Mouse (Mus musculus) 3134 (cell line): ENCODE measurements around the gene Dop1b.
"Not testable (repeated sequence)": the region's sequence is repeated elsewhere in the genome, so short reads cannot be mapped to it uniquely, and the experiment has no call there.

ENCODE experiments used
- DNase-seq: peaks from one replicate; pipeline ENCODE4 v3.0.0-alpha.2; 2011; ENCODE audit warnings: low spot score; ENCODE audit not compliant: insufficient read length; ENCODE audit errors: extremely low read depth

Gene Dop1b

GRCm38 (mm10) chr16:93711411-93712188 lies at the start of gene Dop1b:
TSS of gene Dop1b (plus strand) at chr16:93711904.
- DNase-seq, result peak; percentile 99

- no peak for DNase-seq
Measured at GRCm38 (mm10) chr16:93667976-93668375, 43.7 kb upstream of the Dop1b start.

GRCm38 (mm10) chr16:93669521-93669920 lies 42.2 kb upstream of the Dop1b start:
- no peak for DNase-seq

GRCm38 (mm10) chr16:93670466-93670865 lies 41.2 kb upstream of the Dop1b start:
- not testable (repeated sequence) for DNase-seq

GRCm38 (mm10) chr16:93671064-93671463 lies 40.6 kb upstream of the Dop1b start:
- DNase-seq, result no peak

GRCm38 (mm10) chr16:93676376-93676775 lies 35.3 kb upstream of the Dop1b start:
- DNase-seq, result no peak

GRCm38 (mm10) chr16:93678206-93678605 lies 33.5 kb upstream of the Dop1b start:
- no peak for DNase-seq

- DNase-seq, result no peak
Measured at GRCm38 (mm10) chr16:93679165-93679564, 32.5 kb upstream of the Dop1b start.

- peak; percentile 6 for DNase-seq
Measured at GRCm38 (mm10) chr16:93682156-93682688, 29.5 kb upstream of the Dop1b start.

- DNase-seq, result peak; percentile 90
Measured at GRCm38 (mm10) chr16:93682689-93683507, 28.8 kb upstream of the Dop1b start, which contains the start of gene Cbr3. TSS of gene Cbr3 (plus strand) at chr16:93683215.

- DNase-seq, result no peak
Measured at GRCm38 (mm10) chr16:93683508-93684236, 28.0 kb upstream of the Dop1b start.

GRCm38 (mm10) chr16:93684441-93684840 lies 27.3 kb upstream of the Dop1b start:
- no peak for DNase-seq

GRCm38 (mm10) chr16:93685783-93686182 lies 25.9 kb upstream of the Dop1b start:
- not testable (repeated sequence) for DNase-seq

- DNase-seq, result no peak
Measured at GRCm38 (mm10) chr16:93686421-93686820, 25.3 kb upstream of the Dop1b start.

GRCm38 (mm10) chr16:93686945-93687344 lies 24.8 kb upstream of the Dop1b start:
- peak; percentile 30 for DNase-seq

GRCm38 (mm10) chr16:93691206-93691841 lies 20.4 kb upstream of the Dop1b start:
- no peak for DNase-seq

GRCm38 (mm10) chr16:93692744-93693143 lies 19.0 kb upstream of the Dop1b start:
- no peak for DNase-seq

- DNase-seq, result no peak
Measured at GRCm38 (mm10) chr16:93707116-93707515, 4.6 kb upstream of the Dop1b start.

GRCm38 (mm10) chr16:93709217-93709616 lies 2.5 kb upstream of the Dop1b start:
- no peak for DNase-seq

- peak; percentile 77 for DNase-seq
Measured at GRCm38 (mm10) chr16:93710924-93711323, 780 bp upstream of the Dop1b start.
